Mouse (Mus musculus) intestine, postnatal 0 days (tissue): Measurements from ENCODE around the gene Ubc. TPM values are rescaled to one million over a fixed set of nuclear protein-coding genes. Genes with fewer than 3 reads are reported as not detected.
A peak's percentile ranks its signal among the peaks of the same experiment; 100 is the strongest.

ENCODE experiments used
- ATAC-seq: fragments of 200-750 bp; cut with Nextera tagmentation; 2 replicates; pipeline ENCODE4 v1.8.0; 2017; ENCODE audit warnings: mild to moderate bottlenecking, moderate TSS enrichment, moderate library complexity
- H3K27ac ChIP-seq: fragments of 300-500 bp; sonication (generic); 2 replicates; pipeline ENCODE4 v1.5.1; 2014; ENCODE audit warnings: mild to moderate bottlenecking, low read depth, low read length, moderate library complexity
- H3K27me3 ChIP-seq: fragments of 300-500 bp; sonication (generic); replicated peaks from 2 replicates; pipeline ENCODE4 v1.6.1; 2014; ENCODE audit warnings: low read length, mixed read lengths; ENCODE audit not compliant: control insufficient read depth, insufficient read depth
- H3K36me3 ChIP-seq: fragments of 300-500 bp; sonication (generic); 2 replicates; pipeline ENCODE4 v1.6.1; 2014; ENCODE audit warnings: mild to moderate bottlenecking, moderate library complexity; ENCODE audit not compliant: control insufficient read depth, insufficient read depth
- H3K4me1 ChIP-seq: fragments of 300-500 bp; sonication (generic); replicated peaks from 2 replicates; pipeline ENCODE4 v1.6.1; 2014; ENCODE audit warnings: antibody characterized with exemption, low read length, mixed read lengths; ENCODE audit not compliant: control insufficient read depth, insufficient read depth
- H3K4me2 ChIP-seq: fragments of 300-500 bp; sonication (generic); replicated peaks from 2 replicates; pipeline ENCODE4 v1.6.1; 2014; ENCODE audit warnings: low read depth, mild to moderate bottlenecking, moderate library complexity
- H3K4me3 ChIP-seq: fragments of 300-500 bp; sonication (generic); 2 replicates; pipeline ENCODE4 v1.5.1; 2014; ENCODE audit warnings: low read depth, low read length
- H3K9ac ChIP-seq: fragments of 300-500 bp; sonication (generic); 2 replicates; pipeline ENCODE4 v1.6.1; 2014; ENCODE audit warnings: mild to moderate bottlenecking, low read depth, low read length
- H3K9me3 ChIP-seq: fragments of 300-500 bp; sonication (generic); 2 replicates; pipeline ENCODE4 v1.6.1; 2016; ENCODE audit warnings: mixed run types; ENCODE audit not compliant: control insufficient read depth
- CTCF ChIP-seq: sonication (generic); IDR thresholded peaks from 2 replicates; pipeline ENCODE4 v1.5.1; 2016; ENCODE audit warnings: low read depth, mild to moderate bottlenecking, control low read depth, antibody characterized with exemption, moderate library complexity
- WGBS: fragments of 180-500 bp; shearing (Covaris S2); extraction: QIAGEN DNeasy Blood & Tissue Kit; methylation state at CpG from one replicate; pipeline ENCODE4 v1.1.7; 2014; 5-methylcytosine and 5-hydroxymethylcytosine counted together
- polyA plus RNA-seq: library from polyadenylated mRNA; unstranded; fragments of >200 nt; fragmentation: Nextera tagmentation; extraction: Ambion mirVana; gene quantifications from 2 replicates; pipeline ENCODE4 v1.2.1, GENCODE M21; 2015

Ubc gene
- polyA plus RNA-seq, 1 experiment from 2014 or later = 371 TPM

GRCm38 (mm10) chr5:125339108-125339751, 50.8 kb downstream of the Ubc start:
- WGBS = 32% methylated on average over 18 of the region's 18 CpGs
- H3K27me3 ChIP-seq = no peaks in the 10 kb centered on the region
- no peak overlapping the region for H3K9ac ChIP-seq
- peak overlapping the region; percentile 74 for H3K4me3 ChIP-seq
- no peak overlapping the region for H3K27ac ChIP-seq
- TF ChIP-seq CTCF = peak; percentile 11; the same call in 1 of the 2 replicates
- ATAC-seq = no peak
- no peaks in the 10 kb centered on the region for H3K9me3 ChIP-seq
- H3K36me3 ChIP-seq = no peaks in the 10 kb centered on the region
- H3K4me1 ChIP-seq = 0 out of 2 replicates have a peak, but pooled peaks cover 3% of the 10 kb centered on the region
- peak overlapping the region; percentile 99 for H3K4me2 ChIP-seq

DNA sequence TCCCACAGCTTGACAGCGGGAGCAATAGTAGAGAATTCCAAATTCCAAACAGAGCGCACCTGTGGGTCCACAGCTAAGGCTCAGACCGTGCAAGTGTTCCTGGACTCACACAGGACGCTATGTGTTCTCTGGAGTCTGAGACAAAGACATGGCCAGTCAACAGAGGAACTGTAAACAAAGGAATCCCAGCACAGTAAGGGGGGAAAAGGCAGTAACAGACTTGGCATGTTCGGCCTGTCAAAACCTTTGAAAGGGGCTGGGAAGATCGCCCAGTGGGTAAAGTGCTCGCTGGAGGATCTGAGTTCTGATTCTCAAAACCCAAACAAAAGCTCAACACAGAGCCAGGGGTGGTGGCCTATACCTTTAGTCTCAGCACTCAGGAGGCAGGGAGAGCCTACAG, 52.5 kb downstream of the Ubc start:
- H3K4me3 ChIP-seq = no peak overlapping the region
- no peak overlapping the region for H3K4me2 ChIP-seq
- no peaks in the 10 kb centered on the region for H3K36me3 ChIP-seq
- no peaks in the 10 kb centered on the region for H3K9me3 ChIP-seq
- H3K9ac ChIP-seq = no peak overlapping the region
- TF ChIP-seq CTCF = no peak
- WGBS = 73% methylated on average over 7 of the region's 7 CpGs
- H3K27ac ChIP-seq = no peak overlapping the region
- no peak for ATAC-seq
- H3K4me1 ChIP-seq = 0 out of 2 replicates have a peak, but pooled peaks cover 3% of the 10 kb centered on the region
- no peaks in the 10 kb centered on the region for H3K27me3 ChIP-seq

GRCm38 (mm10) chr5:125337012-125337411, 53.0 kb downstream of the Ubc start:
- H3K27me3 ChIP-seq = no peaks in the 10 kb centered on the region
- TF ChIP-seq CTCF = no peak
- H3K36me3 ChIP-seq = no peaks in the 10 kb centered on the region
- H3K9ac ChIP-seq = no peak overlapping the region
- H3K4me2 ChIP-seq = no peak overlapping the region
- WGBS = 22% methylated on average over 9 of the region's 9 CpGs
- 0 out of 2 replicates have a peak overlapping the region, but pooled peaks have one; percentile 1 for H3K27ac ChIP-seq
- H3K4me1 ChIP-seq = 0 out of 2 replicates have a peak, but pooled peaks cover 3% of the 10 kb centered on the region
- no peaks in the 10 kb centered on the region for H3K9me3 ChIP-seq
- no peak overlapping the region for H3K4me3 ChIP-seq
- ATAC-seq = no peak

Other genes with a start within 250 kb of the Ubc start
- 7.1 and 7.6 TPM in 2 replicates for gene Ncor2, start 211.0 kb downstream of the Ubc start, polyA plus RNA-seq
- gene Scarb1, start 49.1 kb downstream of the Ubc start, polyA plus RNA-seq = 26.5 TPM in 2 replicates
- gene Gm10382, start 880 bp downstream of the Ubc start, polyA plus RNA-seq = 0.16 and 0.24 TPM in 2 replicates
- 2.5 and 3.2 TPM in 2 replicates for gene Dhx37, start 43.9 kb upstream of the Ubc start, polyA plus RNA-seq
- gene Bri3bp, start 51.4 kb upstream of the Ubc start, polyA plus RNA-seq = 35.7 and 42.8 TPM in 2 replicates
- 13.7 and 14.0 TPM in 2 replicates for gene Aacs, start 85.6 kb upstream of the Ubc start, polyA plus RNA-seq
- gene Tmem132b, start 141.6 kb upstream of the Ubc start, polyA plus RNA-seq = 0.14 and 0.25 TPM in 2 replicates